Mouse (Mus musculus): ENCODE results near the gene Ifna6. TPM values are rescaled to one million over a fixed set of nuclear protein-coding genes. Genes with fewer than 3 reads are reported as not detected.
A peak's percentile ranks its signal among the peaks of the same experiment; 100 is the strongest.

The Ifna6 gene
- total RNA-seq, 2 experiments from 2014 or later, result not detected

DNA sequence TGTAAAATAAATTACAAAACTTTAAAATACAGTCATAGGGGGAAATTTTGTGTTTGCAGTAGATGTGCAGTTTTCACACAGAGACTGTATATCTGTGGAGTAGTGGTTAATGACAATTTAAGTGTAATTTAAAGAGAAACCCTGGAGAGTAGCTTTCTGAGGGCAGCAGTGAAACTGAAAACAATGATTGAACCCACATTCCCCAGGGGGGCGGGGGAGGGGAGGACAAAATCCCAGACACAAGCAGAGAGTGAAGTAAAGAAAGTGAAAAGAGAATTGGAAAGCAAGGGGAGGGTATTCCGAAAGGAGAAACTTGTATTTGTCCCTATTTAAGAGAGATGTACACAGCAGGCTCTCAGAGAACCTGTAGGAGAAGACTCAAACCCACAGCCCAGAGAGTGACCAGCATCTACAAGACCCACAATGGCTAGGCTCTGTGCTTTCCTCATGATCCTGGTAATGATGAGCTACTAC, 14.3 kb downstream of the Ifna6 start, which contains the start of gene Ifna4:
Ifna4 (plus strand) TSS at position 424 of the 474 bp plus-strand sequence.
- no peak for DNase-seq (ENCODE audit: low spot score in 2 of 2)

DNA sequence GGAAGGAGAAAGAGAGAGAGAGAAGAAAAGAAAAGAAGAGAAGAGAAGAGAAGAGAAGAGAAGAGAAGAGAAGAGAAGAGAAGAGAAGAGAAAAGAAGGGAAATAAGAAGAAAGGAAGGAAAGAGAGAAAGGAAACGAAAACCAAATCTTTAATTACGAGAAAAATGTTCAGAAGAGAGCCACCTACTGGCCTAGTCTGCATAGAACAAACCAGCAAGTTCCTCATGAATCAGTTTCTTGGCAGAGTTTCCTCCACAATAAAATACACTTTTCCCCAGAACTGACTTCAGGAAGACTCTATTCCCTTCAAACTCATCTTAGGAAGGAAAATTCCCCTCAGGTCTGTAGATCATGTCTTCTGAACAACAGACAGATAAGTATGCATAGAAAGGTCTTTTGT, 18.1 kb downstream of the Ifna6 start:
- DNase-seq (ENCODE audit: low spot score in 2 of 2), result no peak

DNA sequence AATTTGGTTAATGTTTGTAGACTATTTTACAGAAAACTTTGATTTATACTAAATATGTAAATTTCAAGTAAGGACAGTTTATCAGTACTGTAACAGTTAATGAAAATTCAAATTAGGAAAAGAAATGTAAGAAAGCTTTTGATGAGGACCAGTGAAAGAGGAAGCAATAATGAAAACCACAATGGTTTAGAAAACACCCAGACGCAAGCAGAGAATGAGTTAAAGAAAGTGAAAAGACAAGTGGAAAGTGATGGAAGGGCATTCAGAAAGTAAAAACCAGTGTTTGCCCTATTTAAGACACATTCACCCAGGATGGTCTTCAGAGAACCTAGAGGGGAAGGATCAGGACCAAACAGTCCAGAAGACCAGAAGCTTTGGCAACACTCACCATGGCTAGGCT, 22.5 kb downstream of the Ifna6 start, which contains the start of gene Ifna1:
Ifna1 (plus strand) TSS at position 390 of the 400 bp plus-strand sequence.
- no peak for DNase-seq (ENCODE audit: low spot score in 2 of 2)

DNA sequence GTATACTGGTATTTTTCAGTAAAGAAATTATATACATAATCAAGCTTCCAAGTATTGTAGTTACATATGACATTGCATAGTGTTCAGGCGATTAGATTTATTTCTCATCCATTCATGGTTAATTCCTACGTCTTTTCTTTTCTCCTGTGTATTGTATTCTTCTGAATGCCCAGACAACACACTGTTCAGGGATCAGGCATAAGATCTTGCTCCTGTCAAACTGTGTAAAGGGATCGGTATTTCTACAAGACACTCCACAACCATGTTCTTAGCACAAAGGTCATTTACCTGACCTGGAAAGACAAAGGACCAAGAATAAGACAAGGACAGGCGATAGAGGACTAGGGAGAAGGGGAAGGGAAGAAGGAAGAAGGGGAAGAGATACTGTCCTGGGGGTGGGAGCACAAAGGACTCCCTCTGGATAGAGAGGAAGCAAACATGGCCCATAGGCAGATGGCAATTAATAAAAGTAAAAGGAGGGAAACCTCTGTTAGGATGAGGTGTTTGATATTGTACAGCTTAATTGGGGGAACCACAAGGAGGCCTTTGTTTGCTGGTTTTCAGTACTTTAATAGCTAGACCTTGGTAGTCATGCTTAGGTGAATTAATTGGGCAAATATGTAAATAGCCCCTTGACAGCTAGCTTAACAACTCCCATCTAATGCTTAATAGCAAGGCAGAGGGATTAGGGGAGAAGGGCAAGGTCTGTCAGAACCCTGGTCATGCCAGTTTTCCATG, 24.0 kb downstream of the Ifna6 start:
- DNase-seq (ENCODE audit: low spot score in 2 of 2), result no peak

DNA sequence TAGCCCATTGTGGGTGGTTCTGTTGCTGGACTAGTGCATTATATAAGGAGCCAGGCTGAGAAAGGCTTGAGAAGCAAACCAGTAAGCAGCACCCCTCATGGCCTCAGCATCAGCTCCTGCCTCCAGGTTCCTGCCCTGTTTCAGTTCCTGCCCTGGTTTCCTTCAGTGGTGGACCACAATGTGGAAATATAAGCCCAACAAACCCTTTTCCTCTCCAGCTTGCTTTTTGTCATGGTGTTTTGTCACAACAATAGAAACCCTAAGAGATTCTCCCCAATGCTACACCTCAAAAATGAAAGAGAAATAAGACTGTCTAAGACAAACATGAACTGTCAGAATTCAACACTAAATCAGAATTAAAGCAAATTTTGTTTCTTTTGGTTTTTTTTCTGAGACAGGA, 32.0 kb downstream of the Ifna6 start:
- no peak for DNase-seq (ENCODE audit: low spot score in 2 of 2)

DNA sequence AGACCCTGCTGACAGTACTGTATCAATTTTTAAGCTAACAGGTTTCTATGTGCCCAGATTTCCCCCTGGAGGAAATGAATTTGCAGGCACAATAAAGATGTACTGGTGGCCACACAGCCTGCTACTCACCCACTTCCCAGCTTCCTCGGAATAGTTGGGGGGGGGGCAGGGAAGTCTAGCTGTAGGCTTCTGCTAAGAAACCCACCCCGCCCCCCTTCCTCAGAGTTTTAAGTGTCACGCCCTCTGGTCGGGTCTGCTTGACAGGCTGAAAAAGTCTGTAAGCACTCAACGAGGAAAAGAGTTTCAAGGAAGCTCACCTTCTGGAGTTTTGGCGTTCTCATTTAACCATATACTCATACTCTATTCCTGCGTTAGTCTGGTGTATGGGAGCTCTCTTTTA, 36.1 kb downstream of the Ifna6 start:
- DNase-seq (ENCODE audit: low spot score in 2 of 2), result no peak

DNA sequence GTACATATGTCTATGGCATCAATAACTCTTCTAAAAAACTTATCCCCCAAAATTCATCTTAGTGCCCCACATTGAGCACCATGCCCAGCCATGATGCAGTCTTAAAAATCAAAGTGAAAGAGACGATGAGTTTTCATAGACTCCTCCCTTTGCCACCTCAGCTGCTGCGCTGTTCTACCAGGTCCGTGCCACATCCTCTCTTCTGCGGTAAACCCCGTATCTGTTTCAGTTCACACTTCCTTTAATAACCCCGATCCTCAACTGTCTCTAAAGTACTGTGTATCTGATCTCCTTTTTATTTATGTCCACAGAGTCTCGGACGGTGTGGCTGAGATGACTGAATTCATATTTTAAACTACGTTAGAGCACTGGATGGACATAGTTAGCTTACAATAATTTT, 37.4 kb downstream of the Ifna6 start:
- no peak for DNase-seq (ENCODE audit: low spot score in 2 of 2)

DNA sequence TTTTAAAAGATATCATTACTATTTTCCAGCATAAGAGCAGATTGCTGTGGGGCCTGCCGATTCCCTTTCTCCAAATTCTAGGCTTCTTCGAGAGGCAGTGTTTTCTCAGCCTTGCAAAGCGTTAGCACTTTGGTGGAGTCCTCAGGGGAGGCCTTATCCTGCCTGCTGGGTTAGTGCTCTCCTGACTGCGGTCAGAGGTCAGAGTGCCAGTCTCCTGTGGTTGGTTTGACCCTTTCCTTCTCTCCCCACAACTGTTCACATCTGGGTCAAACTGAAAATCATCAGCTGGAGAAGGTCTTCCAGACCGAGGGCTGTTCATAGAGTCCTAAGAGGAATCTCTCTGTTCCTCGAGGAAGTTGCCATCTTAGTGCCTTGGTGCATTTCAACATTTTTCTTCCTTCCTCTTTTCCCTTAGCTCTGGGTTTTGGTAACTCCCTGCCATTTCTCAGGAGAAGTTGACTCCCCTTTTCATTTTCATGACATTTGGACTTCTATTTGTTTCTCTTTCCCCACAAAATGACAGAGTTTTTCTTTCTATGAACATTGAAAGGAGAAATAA, 37.9 kb downstream of the Ifna6 start:
- DNase-seq (ENCODE audit: low spot score in 2 of 2), result no peak

DNA sequence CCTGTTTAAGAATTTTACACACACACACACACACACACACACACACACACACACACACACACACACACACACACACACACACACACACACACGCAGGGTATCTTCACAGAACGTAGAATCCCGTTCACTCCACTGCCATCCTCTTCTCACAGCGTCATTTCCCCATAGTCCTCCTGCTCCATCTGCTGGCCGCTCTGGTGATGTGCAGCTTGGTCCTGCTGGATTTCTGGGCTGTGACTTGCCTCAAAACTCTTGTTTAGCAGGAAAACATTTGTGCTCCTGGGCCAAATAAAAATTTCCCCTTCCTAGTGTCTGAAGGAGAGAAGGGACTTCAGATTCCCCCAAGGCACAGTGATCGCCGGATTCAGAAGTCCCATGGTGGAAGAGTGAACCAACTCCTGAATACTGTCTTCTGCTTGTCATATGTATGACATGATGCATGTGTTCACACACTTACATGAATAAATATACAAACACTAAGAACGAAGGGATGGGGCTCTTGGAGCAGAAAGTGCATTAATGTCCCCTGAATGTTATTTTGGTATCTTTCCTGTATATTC, 40.2 kb downstream of the Ifna6 start:
- peak; percentile 68 to 69 for DNase-seq (ENCODE audit: low spot score in 2 of 2)

DNA sequence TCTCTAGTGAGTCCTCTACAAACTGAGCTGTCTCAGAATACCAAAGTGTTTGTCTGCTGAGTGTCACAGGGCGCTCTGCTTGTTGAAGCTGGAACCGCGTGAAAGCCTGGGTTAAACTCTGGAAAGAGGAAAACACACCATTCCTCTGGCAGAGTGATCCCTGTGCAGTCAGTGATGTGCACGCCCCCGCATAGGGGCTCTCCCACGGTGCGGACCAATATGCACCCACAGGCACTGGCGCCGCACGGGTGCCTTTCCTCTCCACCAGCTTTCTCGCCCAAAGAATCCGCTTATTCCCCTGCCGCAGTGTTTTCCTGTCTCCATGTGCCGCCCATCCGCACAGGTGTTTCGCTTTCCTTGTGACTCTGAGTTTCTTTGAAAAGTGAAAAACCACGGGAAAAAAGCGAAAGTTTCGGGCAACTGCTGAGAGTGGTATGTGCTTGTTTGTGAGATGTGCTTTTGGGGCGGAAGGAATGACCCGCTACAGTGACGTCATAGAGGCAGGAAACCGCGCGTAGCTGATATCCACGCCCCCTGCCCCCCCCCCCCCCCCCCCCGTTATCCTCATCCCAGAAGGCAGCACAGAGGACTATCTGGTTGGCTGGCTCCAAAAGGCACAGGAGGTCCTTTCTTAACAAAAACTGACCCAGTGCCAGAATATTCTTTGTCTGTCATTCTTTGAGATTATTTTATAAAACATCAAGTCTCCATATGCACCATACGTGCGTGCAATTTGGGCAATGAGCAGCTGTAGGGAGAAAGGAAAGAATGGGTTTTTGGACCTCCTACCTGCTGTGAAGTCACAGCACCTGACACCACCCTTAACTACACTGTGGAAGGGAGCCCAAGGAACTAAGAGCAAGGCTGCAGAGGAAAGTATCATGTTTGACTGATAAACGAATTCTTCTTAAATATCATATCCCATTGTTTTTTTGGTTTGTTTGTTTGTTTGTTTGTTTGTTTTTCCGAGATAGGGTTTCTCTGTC, 41.0 kb downstream of the Ifna6 start:
- peak in 1 of 2 experiments; percentile 8 for DNase-seq (ENCODE audit: low spot score in 2 of 2)

DNA sequence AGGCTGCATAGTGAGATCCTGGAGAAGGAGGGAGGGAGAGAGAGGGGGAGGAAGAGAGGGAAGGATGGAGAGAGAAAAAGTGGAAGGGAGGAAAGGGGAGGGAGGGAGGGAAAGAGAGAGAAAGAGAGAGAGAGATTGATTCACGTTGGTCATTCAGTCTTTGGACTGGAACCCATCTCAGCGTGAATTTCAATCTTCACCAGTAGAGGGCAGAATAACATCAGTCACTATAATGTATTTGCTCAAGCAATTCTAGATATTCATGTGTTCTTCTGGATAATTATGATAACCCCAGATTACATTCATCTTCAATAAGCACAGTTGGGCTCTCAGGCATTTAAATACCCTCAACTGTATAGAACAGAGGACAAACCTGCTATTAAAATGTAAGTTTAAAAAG, 45.5 kb downstream of the Ifna6 start:
- DNase-seq (ENCODE audit: low spot score in 2 of 2), result peak in 1 of 2 experiments; percentile 8

DNA sequence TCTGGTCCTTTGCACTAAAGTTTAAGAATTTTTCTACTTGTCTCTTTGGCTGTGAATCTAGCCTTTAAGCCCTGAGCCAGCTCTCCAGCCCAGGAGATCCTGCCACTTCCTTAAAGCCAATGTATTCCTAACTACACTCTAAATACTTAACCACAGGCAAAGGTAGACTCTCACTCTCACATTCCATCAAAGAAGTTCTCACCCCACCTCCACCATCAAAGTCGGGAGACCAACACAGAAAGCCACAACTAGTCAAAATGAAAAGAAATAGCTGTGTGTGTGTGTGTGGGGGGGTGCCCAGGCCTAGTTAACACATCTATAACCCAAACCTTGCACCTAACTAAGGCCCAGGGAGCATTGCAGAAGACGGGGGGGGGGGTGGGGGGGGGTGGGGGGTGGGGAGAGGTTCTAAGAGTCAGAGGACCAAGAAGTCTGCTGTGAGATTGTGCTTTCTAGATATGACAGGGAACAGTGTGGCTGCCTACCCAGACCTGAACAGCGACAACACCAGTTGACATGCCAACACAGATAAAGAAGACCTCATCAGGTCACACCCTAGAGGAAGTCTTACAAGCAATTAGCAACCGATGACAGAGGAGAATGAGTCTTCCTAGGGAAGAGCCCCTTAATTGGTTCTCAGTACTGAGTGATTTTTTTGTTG, 48.3 kb downstream of the Ifna6 start:
- DNase-seq (ENCODE audit: low spot score in 2 of 2), result no peak

DNA sequence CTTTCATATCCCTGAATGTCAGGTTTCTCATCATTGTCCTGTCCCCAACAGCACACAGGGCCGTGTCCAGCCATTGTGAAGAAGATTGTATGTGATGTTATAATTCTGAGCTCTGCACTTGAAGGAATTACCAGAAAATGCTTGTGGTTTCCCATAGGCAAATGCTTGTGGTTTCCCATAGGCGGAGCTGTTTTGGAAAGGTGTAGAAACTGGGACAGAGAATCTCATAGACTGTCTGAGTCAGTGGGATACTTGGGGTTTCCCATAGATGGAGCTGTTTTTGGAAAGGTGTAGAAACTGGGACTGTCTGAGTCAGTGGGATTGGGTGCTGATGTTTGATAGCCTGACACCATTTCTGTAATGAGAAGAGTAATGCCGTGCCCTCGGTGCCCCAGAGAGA, 49.3 kb downstream of the Ifna6 start:
- DNase-seq (ENCODE audit: low spot score in 2 of 2), result no peak

Other genes with a start within 250 kb of the Ifna6 start
- not detected for gene Ifna9, start 235.0 kb upstream of the Ifna6 start, total RNA-seq (2021)
- gene Ifna12, start 224.0 kb upstream of the Ifna6 start, total RNA-seq (2021), result not detected
- not detected for gene C87499, start 193.0 kb upstream of the Ifna6 start, total RNA-seq (2021)
- not detected for gene Ifna13, start 183.0 kb upstream of the Ifna6 start, total RNA-seq (2021)
- not detected for gene Ifna16, start 150.5 kb upstream of the Ifna6 start, total RNA-seq (2021)
- gene Ifna2, start 143.5 kb upstream of the Ifna6 start, total RNA-seq (2021), result not detected
- gene Ifnab, start 136.1 kb upstream of the Ifna6 start, total RNA-seq (2021), result not detected
- gene Gm26566, start 105.6 kb upstream of the Ifna6 start, total RNA-seq (2021), result under 1 TPM in 1 of 2 experiments, not detected in 1; 0.40 TPM
- 10 to 100 TPM; 77.8 to 85.0 TPM for gene Klhl9, start 105.0 kb upstream of the Ifna6 start, total RNA-seq (2021)
- gene Gm13271, start 72.5 kb upstream of the Ifna6 start, total RNA-seq (2021), result not detected
- gene Gm13283, start 67.3 kb upstream of the Ifna6 start, total RNA-seq (2021), result not detected
- not detected for gene Gm13290, start 53.6 kb upstream of the Ifna6 start, total RNA-seq (2021)
- gene Gm13289, start 50.5 kb upstream of the Ifna6 start, total RNA-seq (2021), result not detected
- gene Gm13272, start 47.6 kb upstream of the Ifna6 start, total RNA-seq (2021), result not detected
- not detected for gene Ifnz, start 45.3 kb upstream of the Ifna6 start, total RNA-seq (2021)
- not detected for gene Gm13276, start 41.7 kb upstream of the Ifna6 start, total RNA-seq (2021)
- gene Gm13277, start 38.8 kb upstream of the Ifna6 start, total RNA-seq (2021), result not detected
- gene Gm13278, start 35.9 kb upstream of the Ifna6 start, total RNA-seq (2021), result not detected
- gene Gm13275, start 32.9 kb upstream of the Ifna6 start, total RNA-seq (2021), result not detected
- not detected for gene Gm13279, start 30.0 kb upstream of the Ifna6 start, total RNA-seq (2021)
- not detected for gene Gm13285, start 27.8 kb upstream of the Ifna6 start, total RNA-seq (2021)
- not detected for gene Gm13287, start 24.2 kb upstream of the Ifna6 start, total RNA-seq (2021)
- not detected for gene Gm13288, start 21.9 kb upstream of the Ifna6 start, total RNA-seq (2021)
- gene Ifna7, start 11.2 kb upstream of the Ifna6 start, total RNA-seq (2021), result not detected
- gene Ifna11, start 7.5 kb upstream of the Ifna6 start, total RNA-seq (2021), result not detected
- gene Ifna5, start 8.1 kb downstream of the Ifna6 start, total RNA-seq (2021), result not detected
- not detected for gene Ifna4, start 14.4 kb downstream of the Ifna6 start, total RNA-seq (2021)
- not detected for gene Ifna1, start 22.7 kb downstream of the Ifna6 start, total RNA-seq (2021)
- gene Ifne, start 52.8 kb downstream of the Ifna6 start, total RNA-seq (2021), result not detected

Measured in adrenal gland, adult 18-20 months (tissue).